Comparison of ENCODE assay signal across 18 mouse cellular contexts in the genomic region with DNA sequence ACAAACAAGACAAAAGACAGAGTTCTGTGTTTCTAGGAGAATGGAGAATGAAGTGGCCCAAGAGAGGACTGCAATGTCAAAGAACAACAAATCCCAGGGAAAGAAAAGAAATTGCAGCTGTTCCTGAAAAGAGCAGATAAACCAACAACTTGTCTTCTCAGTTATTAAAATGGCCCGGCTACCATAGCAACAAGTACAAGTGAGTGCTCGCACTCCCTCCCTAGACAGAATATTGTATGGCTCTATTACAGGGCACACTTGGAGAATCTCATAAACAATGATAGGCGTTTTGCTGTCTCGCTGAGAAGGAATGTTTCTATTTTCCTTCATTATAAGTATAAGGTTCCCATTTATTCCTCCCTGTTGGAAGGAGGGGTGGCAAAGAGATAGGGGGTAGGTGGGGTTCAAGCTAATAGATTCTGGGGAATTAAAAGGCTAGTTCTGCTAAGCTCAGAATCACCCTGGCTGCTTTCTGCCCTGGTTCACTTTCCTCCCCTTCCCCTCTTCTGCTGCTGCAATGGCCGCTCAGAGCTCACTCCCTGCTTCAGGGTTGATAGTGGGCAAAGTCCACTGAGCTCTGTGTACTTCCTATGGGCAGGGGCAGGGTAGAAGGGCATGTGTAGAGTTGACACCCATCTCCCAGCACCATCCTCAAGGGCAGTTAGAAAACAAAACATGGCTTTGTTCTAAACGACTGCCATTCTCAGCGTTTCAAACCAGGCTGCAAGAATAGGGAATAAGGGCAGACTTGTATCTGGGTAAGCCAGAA.
A peak's percentile ranks its signal among the peaks of the same experiment; 100 is the strongest.
DNase-seq lines count a peak whose midpoint lies in the region; ATAC-seq and TF ChIP-seq lines count a peak whose summit lies in the region.
"Had no signal": no experiment of that assay in that cellular context is flagged by ENCODE, and none has a peak within 500 bp of the region (broad histone marks: within the 10 kb centered on the region; RNA-seq: fewer than 3 reads in every experiment).

No protein-coding gene starts in this region.

- no peak overlapping the region for H3K4me3 ChIP-seq in forebrain, embryonic 14.5 days (ENCODE audit: low read depth, low read length)
- H3K4me3 ChIP-seq in forebrain, embryonic 11.5 days (ENCODE audit: low read depth, low read length), result no peak overlapping the region
- no peak overlapping the region for H3K4me3 ChIP-seq in stomach, postnatal 0 days (ENCODE audit: low read depth, low read length)
- H3K4me3 ChIP-seq: forebrain, embryonic 13.5 days; kidney, embryonic 15.5 days; midbrain, embryonic 12.5 days had no signal

- no peaks in the 10 kb centered on the region for H3K4me1 ChIP-seq in forebrain, embryonic 14.5 days (ENCODE audit: control insufficient read depth, insufficient read depth, low read length)
- peaks cover 3% of the 10 kb centered on the region; the same call in 1 of the 2 replicates for H3K4me1 ChIP-seq in forebrain, embryonic 11.5 days (replicated peaks; ENCODE audit: control insufficient read depth, insufficient read depth, low read length)
- H3K4me1 ChIP-seq in stomach, postnatal 0 days (replicated peaks; ENCODE audit: control insufficient read depth, insufficient read depth), result no peaks in the 10 kb centered on the region
- H3K4me1 ChIP-seq: kidney, embryonic 15.5 days had no signal

- H3K9me3 ChIP-seq in forebrain, embryonic 14.5 days (replicated peaks; ENCODE audit: control insufficient read depth, low read length), result no peaks in the 10 kb centered on the region
- H3K9me3 ChIP-seq in forebrain, embryonic 11.5 days (ENCODE audit: control insufficient read depth, low read length), result no peaks in the 10 kb centered on the region
- no peaks in the 10 kb centered on the region for H3K9me3 ChIP-seq in stomach, postnatal 0 days (ENCODE audit: control insufficient read depth, low read length)
- H3K9me3 ChIP-seq: forebrain, embryonic 13.5 days; kidney, embryonic 15.5 days; midbrain, embryonic 12.5 days had no signal

- no peak overlapping the region for H3K4me2 ChIP-seq in forebrain, embryonic 14.5 days (ENCODE audit: low read length)
- H3K4me2 ChIP-seq in forebrain, embryonic 11.5 days (ENCODE audit: low read depth, low read length, severe bottlenecking), result no peak overlapping the region
- H3K4me2 ChIP-seq in stomach, postnatal 0 days (replicated peaks; ENCODE audit: low read depth), result no peak overlapping the region
- H3K4me2 ChIP-seq: forebrain, embryonic 13.5 days; kidney, embryonic 15.5 days; midbrain, embryonic 12.5 days had no signal

- no peak overlapping the region for H3K9ac ChIP-seq in forebrain, embryonic 14.5 days (ENCODE audit: low read length)
- no peak overlapping the region for H3K9ac ChIP-seq in forebrain, embryonic 11.5 days (ENCODE audit: low read length)
- no peak overlapping the region for H3K9ac ChIP-seq in stomach, postnatal 0 days (ENCODE audit: low read length)
- H3K9ac ChIP-seq: forebrain, embryonic 13.5 days; kidney, embryonic 15.5 days; midbrain, embryonic 12.5 days had no signal

- WGBS in forebrain, embryonic 14.5 days, result 60% methylated on average over 7 of the region's 7 CpGs
- 69% methylated on average over 7 of the region's 7 CpGs for WGBS in forebrain, embryonic 11.5 days
- WGBS in large intestine, adult 2 months, result 29% methylated on average over 7 of the region's 7 CpGs
- 48% methylated on average over 7 of the region's 7 CpGs for WGBS in stomach, postnatal 0 days

- peak; percentile 34 for DNase-seq in forebrain, embryonic 14.5 days (ENCODE audit: low spot score)
- no peak for DNase-seq in forebrain, embryonic 11.5 days (ENCODE audit: low spot score)
- peak; percentile 7 for DNase-seq in retina, postnatal 1 day
- no peak for DNase-seq in retina, embryonic 14.5 days (ENCODE audit: low spot score)
- DNase-seq in large intestine, adult 2 months (ENCODE audit: low read depth, low spot score), result peak; percentile 40
- peak; percentile 27 for DNase-seq in stomach, postnatal 0 days (ENCODE audit: low spot score)
- no peak for DNase-seq in kidney, adult 8-10 months
- no peak for DNase-seq in thymus, postnatal 25 days
- DNase-seq: adrenal gland, adult 2 months; cerebellum, adult 2 months; left cerebral cortex, postnatal 4 days; lung, adult 18-20 months; right cerebral cortex, postnatal 4 days; thymus, adult 2 months had no signal

- no peak for TF ChIP-seq EP300 in stomach, postnatal 0 days (optimal IDR thresholded peaks at IDR 0.05)

- TF ChIP-seq CTCF in stomach, postnatal 0 days (IDR thresholded peaks at IDR 0.05; ENCODE audit: low read depth), result no peak

- H3K36me3 ChIP-seq in forebrain, embryonic 14.5 days (ENCODE audit: control insufficient read depth, insufficient read depth, low read length), result no peaks in the 10 kb centered on the region
- H3K36me3 ChIP-seq in forebrain, embryonic 11.5 days (ENCODE audit: control insufficient read depth, insufficient read depth, low read length), result no peaks in the 10 kb centered on the region
- no peaks in the 10 kb centered on the region for H3K36me3 ChIP-seq in stomach, postnatal 0 days (ENCODE audit: control insufficient read depth, insufficient read depth, low read length)
- H3K36me3 ChIP-seq: kidney, embryonic 15.5 days; midbrain, embryonic 12.5 days had no signal

- ATAC-seq in forebrain, embryonic 14.5 days, result peak; percentile 32; the same call in 1 of the 2 replicates
- no peak for ATAC-seq in forebrain, embryonic 11.5 days (replicated peaks; ENCODE audit: low FRiP score)
- peak; percentile 63 for ATAC-seq in stomach, postnatal 0 days (ENCODE audit: low FRiP score, low TSS enrichment)
- ATAC-seq: forebrain, embryonic 13.5 days had no signal

- no peak overlapping the region for H3K27ac ChIP-seq in forebrain, embryonic 14.5 days (ENCODE audit: low read depth, low read length)
- no peak overlapping the region for H3K27ac ChIP-seq in forebrain, embryonic 11.5 days (ENCODE audit: low read depth, low read length)
- no peak overlapping the region for H3K27ac ChIP-seq in stomach, postnatal 0 days (replicated peaks)
- H3K27ac ChIP-seq: forebrain, embryonic 13.5 days; kidney, embryonic 15.5 days; midbrain, embryonic 12.5 days had no signal

- no peaks in the 10 kb centered on the region for H3K27me3 ChIP-seq in forebrain, embryonic 14.5 days (replicated peaks; ENCODE audit: control insufficient read depth, insufficient read depth, low read length)
- H3K27me3 ChIP-seq in forebrain, embryonic 11.5 days (ENCODE audit: control insufficient read depth, insufficient read depth, low read length), result no peaks in the 10 kb centered on the region
- H3K27me3 ChIP-seq in stomach, postnatal 0 days (ENCODE audit: control insufficient read depth, insufficient read depth, low read length), result no peaks in the 10 kb centered on the region
- H3K27me3 ChIP-seq: CH12.LX; forebrain, embryonic 13.5 days; kidney, embryonic 15.5 days; midbrain, embryonic 12.5 days had no signal

Comparison
In these comparisons a context has a peak if more than half of its experiments do, and no peak if none do; other contexts are left out.
1. DNase-seq: peak in forebrain, embryonic 14.5 days (single experiment), retina, postnatal 1 day (single experiment), large intestine, adult 2 months (single experiment) and stomach, postnatal 0 days (single experiment); none in forebrain, embryonic 11.5 days (single experiment), retina, embryonic 14.5 days (single experiment), kidney, adult 8-10 months (0 of 2) and thymus, postnatal 25 days (single experiment).